8 mouse cellular contexts compared by ENCODE assay signal in the genomic region with DNA sequence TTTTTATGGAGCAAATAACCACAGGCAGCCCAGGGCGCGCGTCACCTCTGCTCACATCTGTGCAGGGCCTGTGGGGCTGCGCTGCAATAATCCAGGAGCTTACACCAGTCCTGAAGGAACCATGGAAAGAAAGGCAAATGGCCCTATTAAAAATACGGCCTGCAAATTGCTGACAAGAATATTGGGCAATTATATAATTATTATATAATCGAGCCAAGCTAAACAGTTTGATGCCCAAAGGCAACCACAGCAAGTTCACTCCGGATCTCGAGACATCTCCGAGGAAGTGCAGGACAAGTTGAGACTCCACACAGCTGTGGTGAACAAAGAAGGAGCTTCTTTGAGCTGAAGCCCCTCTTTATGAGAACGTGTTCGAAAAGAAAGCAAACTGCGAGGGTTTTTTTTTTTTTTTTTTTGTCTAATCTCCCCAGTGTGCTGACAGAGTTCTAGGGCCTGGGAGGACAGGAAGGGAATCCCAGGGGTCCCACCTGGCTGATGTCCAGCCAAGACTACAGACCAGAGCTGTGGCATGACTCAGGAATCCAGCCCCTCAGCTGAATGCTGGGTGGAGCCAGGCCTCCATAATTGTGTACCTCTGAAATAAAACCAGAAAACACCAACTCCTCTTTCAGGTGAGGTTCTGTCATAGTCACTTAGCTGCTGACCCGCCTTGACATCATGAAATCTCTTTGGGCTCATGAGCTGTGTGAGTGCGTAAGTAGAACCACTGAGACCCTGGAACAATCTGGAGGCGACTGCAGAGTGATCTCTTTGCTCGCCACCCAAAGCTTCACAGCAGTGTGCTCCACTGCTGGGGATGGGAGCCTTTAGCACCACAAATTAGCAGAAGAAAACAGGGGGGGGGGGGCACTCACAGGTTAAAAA. TPM values are rescaled to one million over a fixed set of nuclear protein-coding genes. Genes with fewer than 3 reads are reported as not detected.
DNase-seq lines count a peak whose midpoint lies in the region; ATAC-seq and TF ChIP-seq lines count a peak whose summit lies in the region.

No protein-coding gene starts in this region.

- DNase-seq in cerebellum, postnatal 10 days, result peak; percentile 37 to 51
- no peak for DNase-seq in cerebellum, adult 11 months
- DNase-seq in lung, postnatal 0 days (ENCODE audit: low spot score), result peak; percentile 21
- no peak for DNase-seq in lung, postnatal 4 days
- DNase-seq in adrenal gland, adult 8-10 months, result no peak
- no peak for DNase-seq in right cerebral cortex, postnatal 10 days (ENCODE audit: low spot score in 2 of 2)

- H3K27me3 ChIP-seq in lung, postnatal 0 days (replicated peaks; ENCODE audit: insufficient read depth, low read length), result no peaks in the 10 kb centered on the region
- no peaks in the 10 kb centered on the region for H3K27me3 ChIP-seq in kidney, embryonic 14.5 days (ENCODE audit: control insufficient read depth, insufficient read depth, low read length)
- H3K27me3 ChIP-seq in neural tube, embryonic 15.5 days (replicated peaks), result no peaks in the 10 kb centered on the region; the same call in 1 of the 2 replicates

- 46% methylated on average over 16 of the region's 16 CpGs for WGBS in lung, postnatal 0 days
- WGBS in kidney, embryonic 14.5 days, result 51% methylated on average over 16 of the region's 16 CpGs
- 34% methylated on average over 16 of the region's 16 CpGs for WGBS in neural tube, embryonic 15.5 days

- no peaks in the 10 kb centered on the region for H3K9me3 ChIP-seq in lung, postnatal 0 days (ENCODE audit: low read length)
- H3K9me3 ChIP-seq in kidney, embryonic 14.5 days (ENCODE audit: control insufficient read depth, low read length), result no peaks in the 10 kb centered on the region
- H3K9me3 ChIP-seq in neural tube, embryonic 15.5 days (replicated peaks), result no peaks in the 10 kb centered on the region

- peak overlapping the region; percentile 25 for H3K4me2 ChIP-seq in lung, postnatal 0 days (replicated peaks; ENCODE audit: low read depth, low read length)
- H3K4me2 ChIP-seq in kidney, embryonic 14.5 days (replicated peaks; ENCODE audit: low read depth, low read length), result peak overlapping the region; percentile 32
- H3K4me2 ChIP-seq in neural tube, embryonic 15.5 days, result peak overlapping the region; percentile 11

- H3K27ac ChIP-seq in lung, postnatal 0 days (ENCODE audit: low read length), result no peak overlapping the region; the same call in 1 of the 2 replicates
- H3K27ac ChIP-seq in kidney, embryonic 14.5 days (ENCODE audit: low read depth, low read length), result peak overlapping the region; percentile 79; the same call in 1 of the 2 replicates
- peak overlapping the region; percentile 58 for H3K27ac ChIP-seq in neural tube, embryonic 15.5 days (replicated peaks)

- no peak for ATAC-seq in lung, postnatal 0 days
- ATAC-seq in kidney, embryonic 14.5 days (ENCODE audit: low FRiP score, low TSS enrichment), result peak; percentile 33
- 0 out of 2 replicates have a peak, but pooled peaks have one; percentile 65 for ATAC-seq in neural tube, embryonic 15.5 days (ENCODE audit: low FRiP score)

- H3K4me3 ChIP-seq in lung, postnatal 0 days (ENCODE audit: low read depth, low read length), result no peak overlapping the region
- H3K4me3 ChIP-seq in kidney, embryonic 14.5 days (ENCODE audit: low read length), result no peak overlapping the region
- no peak overlapping the region for H3K4me3 ChIP-seq in neural tube, embryonic 15.5 days (replicated peaks)

- no peak for TF ChIP-seq EP300 in lung, postnatal 0 days (IDR thresholded peaks at IDR 0.05)

- H3K4me1 ChIP-seq in lung, postnatal 0 days (ENCODE audit: insufficient read depth, low read depth, low read length), result peaks cover 19% of the 10 kb centered on the region; the same call in 1 of the 2 replicates
- H3K4me1 ChIP-seq in kidney, embryonic 14.5 days (ENCODE audit: control insufficient read depth, insufficient read depth, low read length), result peaks cover 33% of the 10 kb centered on the region
- H3K4me1 ChIP-seq in neural tube, embryonic 15.5 days, result peaks cover 16% of the 10 kb centered on the region

- TF ChIP-seq CTCF in lung, postnatal 0 days (IDR thresholded peaks at IDR 0.05), result no peak

- H3K9ac ChIP-seq in lung, postnatal 0 days (replicated peaks; ENCODE audit: low read depth), result no peak overlapping the region
- H3K9ac ChIP-seq in kidney, embryonic 14.5 days (ENCODE audit: low read depth, low read length), result 0 out of 2 replicates have a peak overlapping the region, but pooled peaks have one; percentile 12
- no peak overlapping the region for H3K9ac ChIP-seq in neural tube, embryonic 15.5 days (replicated peaks)

- H3K36me3 ChIP-seq in lung, postnatal 0 days (ENCODE audit: insufficient read depth, low read length), result no peaks in the 10 kb centered on the region
- H3K36me3 ChIP-seq in kidney, embryonic 14.5 days (ENCODE audit: control insufficient read depth, insufficient read depth, low read length), result no peaks in the 10 kb centered on the region; the same call in 1 of the 2 replicates
- no peaks in the 10 kb centered on the region for H3K36me3 ChIP-seq in neural tube, embryonic 15.5 days

RNA-seq across cellular contexts. Expression of gene Tgfbr3, which starts 21.1 kb away (rescaled TPM):
- polyA plus RNA-seq in lung, postnatal 0 days (2015; fragmentation: Nextera tagmentation; extraction: Ambion mirVana), result 21.4 and 21.5 TPM in 2 replicates
- polyA plus RNA-seq in kidney, embryonic 14.5 days (2014; fragmentation: Nextera tagmentation; extraction: Ambion mirVana), result 7.5 and 18.0 TPM in 2 replicates
- polyA plus RNA-seq in neural tube, embryonic 15.5 days (2015; fragmentation: Nextera tagmentation; extraction: Ambion mirVana), result 6.6 and 10.1 TPM in 2 replicates
- total RNA-seq in adrenal gland, adult 8-10 months (2022), result 100 to 1,000 TPM; 217 to 303 (median 276) TPM

Comparison
In these comparisons a context has a peak if more than half of its experiments do, and no peak if none do; other contexts are left out.
1. DNase-seq: peak in cerebellum, postnatal 10 days (2 of 2) and lung, postnatal 0 days (single experiment); none in cerebellum, adult 11 months (single experiment), lung, postnatal 4 days (0 of 2), adrenal gland, adult 8-10 months (single experiment) and right cerebral cortex, postnatal 10 days (0 of 2).
2. Peak in every context shown above with its lines, with median percentiles within 50 percentile points of each other: H3K4me2 ChIP-seq.